Comparison of ENCODE assay signal across 15 mouse cellular contexts in genomic region chr17:26620292-26620691, GRCm38 (mm10). TPM values are rescaled to one million over a fixed set of nuclear protein-coding genes. Genes with fewer than 3 reads are reported as not detected.
DNase-seq lines count a peak whose midpoint lies in the region; ATAC-seq and TF ChIP-seq lines count a peak whose summit lies in the region.
"Had no signal": no experiment of that assay in that cellular context is flagged by ENCODE, and none has a peak within 500 bp of the region (broad histone marks: within the 10 kb centered on the region; RNA-seq: fewer than 3 reads in every experiment).

No protein-coding gene starts in this region.

- H3K9me3 ChIP-seq in kidney, embryonic 16.5 days (ENCODE audit: low read length), result no peaks in the 10 kb centered on the region
- H3K9me3 ChIP-seq in lung, postnatal 0 days (ENCODE audit: low read length), result no peaks in the 10 kb centered on the region
- H3K9me3 ChIP-seq: forebrain, embryonic 13.5 days; hindbrain, embryonic 10.5 days; limb, embryonic 13.5 days; neural tube, embryonic 12.5 days had no signal

- H3K27ac ChIP-seq in heart, adult 2 months, result peak overlapping the region; percentile 90
- H3K27ac ChIP-seq in kidney, embryonic 16.5 days (ENCODE audit: low read length), result peak overlapping the region; percentile 81; the same call in 1 of the 2 replicates
- peak overlapping the region; percentile 94 for H3K27ac ChIP-seq in lung, postnatal 0 days (ENCODE audit: low read length)
- H3K27ac ChIP-seq: forebrain, embryonic 13.5 days; hindbrain, embryonic 10.5 days; neural tube, embryonic 12.5 days had no signal

- 89% methylated on average over 6 of the region's 6 CpGs for WGBS in heart, adult 2 months
- 92% methylated on average over 6 of the region's 6 CpGs for WGBS in kidney, embryonic 16.5 days
- 88% methylated on average over 6 of the region's 6 CpGs for WGBS in lung, postnatal 0 days

- no peaks in the 10 kb centered on the region for H3K27me3 ChIP-seq in heart, adult 2 months (ENCODE audit: control insufficient read depth, insufficient read depth, low read length)
- no peaks in the 10 kb centered on the region for H3K27me3 ChIP-seq in kidney, embryonic 16.5 days (ENCODE audit: insufficient read depth, low read length)
- no peaks in the 10 kb centered on the region for H3K27me3 ChIP-seq in lung, postnatal 0 days (replicated peaks; ENCODE audit: insufficient read depth, low read length)
- H3K27me3 ChIP-seq: forebrain, embryonic 13.5 days; limb, embryonic 13.5 days; neural tube, embryonic 12.5 days had no signal

- intact Hi-C loops in heart, adult 2 months (cut with DNase I), result loop anchor here (2.0 kb wide), 2 partner anchors 17 to 111 kb away; no protein-coding TSS in a partner anchor

- H3K36me3 ChIP-seq in heart, adult 2 months (ENCODE audit: control insufficient read depth, insufficient read depth, low read length), result peaks cover under 1% of the 10 kb centered on the region; the same call in 1 of the 2 replicates
- H3K36me3 ChIP-seq in kidney, embryonic 16.5 days (ENCODE audit: insufficient read depth, low read length), result peaks cover 21% of the 10 kb centered on the region
- peaks cover 4% of the 10 kb centered on the region; the same call in 1 of the 2 replicates for H3K36me3 ChIP-seq in lung, postnatal 0 days (ENCODE audit: insufficient read depth, low read length)

- H3K4me1 ChIP-seq in heart, adult 2 months (ENCODE audit: control insufficient read depth, insufficient read depth, low read length), result peaks cover 27% of the 10 kb centered on the region
- peaks cover 11% of the 10 kb centered on the region for H3K4me1 ChIP-seq in kidney, embryonic 16.5 days (ENCODE audit: insufficient read depth, low read length)
- H3K4me1 ChIP-seq in lung, postnatal 0 days (ENCODE audit: insufficient read depth, low read depth, low read length), result peaks cover 14% of the 10 kb centered on the region
- H3K4me1 ChIP-seq: forebrain, embryonic 13.5 days; hindbrain, embryonic 10.5 days; neural tube, embryonic 12.5 days had no signal

- H3K79me2 ChIP-seq in heart, adult 2 months (replicated peaks; ENCODE audit: control insufficient read depth, insufficient read depth, low read length), result no peaks in the 10 kb centered on the region

- TF ChIP-seq CTCF in heart, adult 2 months (IDR thresholded peaks at IDR 0.05), result no peak
- TF ChIP-seq CTCF in lung, postnatal 0 days (IDR thresholded peaks at IDR 0.05), result no peak

- DNase-seq in heart, adult 2 months, result no peak
- no peak for DNase-seq in heart, adult 8-10 months (ENCODE audit: low spot score)
- no peak for DNase-seq in kidney, adult 11 months
- no peak for DNase-seq in lung, postnatal 0 days (ENCODE audit: low spot score)
- no peak for DNase-seq in lung, postnatal 36 days
- DNase-seq in adipocyte (ENCODE audit: low spot score), result no peak
- DNase-seq: heart, adult 11 months; lung, postnatal 10 days; right cerebral cortex, postnatal 14 days had no signal

- H3K4me3 ChIP-seq in heart, adult 2 months, result no peak overlapping the region
- no peak overlapping the region for H3K4me3 ChIP-seq in kidney, embryonic 16.5 days (ENCODE audit: low read length)
- no peak overlapping the region for H3K4me3 ChIP-seq in lung, postnatal 0 days (ENCODE audit: low read depth, low read length)
- H3K4me3 ChIP-seq: forebrain, embryonic 13.5 days; hindbrain, embryonic 10.5 days; limb, embryonic 13.5 days; neural tube, embryonic 12.5 days had no signal

- TF ChIP-seq POLR2A in heart, adult 2 months (IDR thresholded peaks at IDR 0.05; ENCODE audit: insufficient read depth, low read depth, low read length), result no peak

- no peak for ATAC-seq in kidney, embryonic 16.5 days (ENCODE audit: low FRiP score, low TSS enrichment)
- no peak for ATAC-seq in lung, postnatal 0 days
- ATAC-seq: CD4-positive, CD25-positive, alpha-beta regulatory T cell, adult 4 months; forebrain, embryonic 13.5 days had no signal

- TF ChIP-seq EP300 in heart, adult 2 months (IDR thresholded peaks at IDR 0.05; ENCODE audit: insufficient read depth, low read depth, low read length), result no peak
- no peak for TF ChIP-seq EP300 in lung, postnatal 0 days (IDR thresholded peaks at IDR 0.05)

- H3K4me2 ChIP-seq in kidney, embryonic 16.5 days (replicated peaks; ENCODE audit: low read depth, low read length), result no peak overlapping the region
- H3K4me2 ChIP-seq in lung, postnatal 0 days (replicated peaks; ENCODE audit: low read depth, low read length), result no peak overlapping the region
- H3K4me2 ChIP-seq: forebrain, embryonic 13.5 days; limb, embryonic 13.5 days; neural tube, embryonic 12.5 days had no signal

- H3K9ac ChIP-seq in heart, adult 2 months (ENCODE audit: low read depth, low read length), result no peak overlapping the region
- H3K9ac ChIP-seq in kidney, embryonic 16.5 days (replicated peaks; ENCODE audit: low read length), result no peak overlapping the region
- H3K9ac ChIP-seq in lung, postnatal 0 days (replicated peaks; ENCODE audit: low read depth), result no peak overlapping the region
- H3K9ac ChIP-seq: forebrain, embryonic 13.5 days; limb, embryonic 13.5 days; neural tube, embryonic 12.5 days had no signal

RNA-seq across cellular contexts. Expression of gene Atp6v0e, which starts 42.7 kb away (rescaled TPM):
- 10 to 100 TPM; 60.9 to 67.2 TPM for total RNA-seq in heart, adult 2 months (2021)
- 143 and 187 TPM in 2 replicates for polyA plus RNA-seq in heart, adult 2 months (2012; rRNA removed)
- 10 to 100 TPM; 55.2 to 67.1 (median 65.5) TPM for total RNA-seq in heart, adult 8-10 months (2022)
- 251 and 271 TPM in 2 replicates for polyA plus RNA-seq in kidney, embryonic 16.5 days (2015; fragmentation: Nextera tagmentation; extraction: Ambion mirVana)
- 330 and 382 TPM in 2 replicates for polyA plus RNA-seq in lung, postnatal 0 days (2015; fragmentation: Nextera tagmentation; extraction: Ambion mirVana)

RNA-seq across cellular contexts. Expression of gene Dusp1, which starts 58.4 kb away (rescaled TPM):
- 10 to 100 TPM; 61.4 to 71.3 TPM for total RNA-seq in heart, adult 2 months (2021)
- 122 and 171 TPM in 2 replicates for polyA plus RNA-seq in heart, adult 2 months (2012; rRNA removed)
- 10 to 100 TPM; 51.1 to 75.8 (median 59.4) TPM for total RNA-seq in heart, adult 8-10 months (2022)
- polyA plus RNA-seq in kidney, embryonic 16.5 days (2015; fragmentation: Nextera tagmentation; extraction: Ambion mirVana), result 26.8 and 28.3 TPM in 2 replicates
- 68.4 and 79.3 TPM in 2 replicates for polyA plus RNA-seq in lung, postnatal 0 days (2015; fragmentation: Nextera tagmentation; extraction: Ambion mirVana)

RNA-seq across cellular contexts. Expression of gene Ergic1, which starts 59.0 kb away (rescaled TPM):
- total RNA-seq in heart, adult 2 months (2021), result 10 to 100 TPM; 53.6 to 59.4 TPM
- 64.4 and 84.3 TPM in 2 replicates for polyA plus RNA-seq in heart, adult 2 months (2012; rRNA removed)
- total RNA-seq in heart, adult 8-10 months (2022), result 10 to 100 TPM; 52.7 to 57.9 (median 55.4) TPM
- polyA plus RNA-seq in kidney, embryonic 16.5 days (2015; fragmentation: Nextera tagmentation; extraction: Ambion mirVana), result 131 and 141 TPM in 2 replicates
- polyA plus RNA-seq in lung, postnatal 0 days (2015; fragmentation: Nextera tagmentation; extraction: Ambion mirVana), result 47.9 and 50.6 TPM in 2 replicates
